21 mouse cellular contexts compared by ENCODE assay signal in genomic region chr12:45093732-45094131, GRCm38 (mm10). TPM values are rescaled to one million over a fixed set of nuclear protein-coding genes. Genes with fewer than 3 reads are reported as not detected.
A peak's percentile ranks its signal among the peaks of the same experiment; 100 is the strongest.
DNase-seq lines count a peak whose midpoint lies in the region; ATAC-seq and TF ChIP-seq lines count a peak whose summit lies in the region.
"Had no signal": no experiment of that assay in that cellular context is flagged by ENCODE, and none has a peak within 500 bp of the region (broad histone marks: within the 10 kb centered on the region; RNA-seq: fewer than 3 reads in every experiment).

No protein-coding gene starts in this region.

- H3K9ac ChIP-seq in forebrain, postnatal 0 days, result no peak overlapping the region
- H3K9ac ChIP-seq: forebrain, embryonic 13.5 days; heart, embryonic 15.5 days; hindbrain, embryonic 14.5 days; intestine, embryonic 15.5 days had no signal

- 61% methylated on average over 2 of the region's 2 CpGs for WGBS in forebrain, postnatal 0 days

- H3K4me1 ChIP-seq in forebrain, postnatal 0 days (ENCODE audit: insufficient read depth), result no peaks in the 10 kb centered on the region
- H3K4me1 ChIP-seq: embryonic facial prominence, embryonic 10.5 days; forebrain, embryonic 13.5 days; heart, embryonic 15.5 days; hindbrain, embryonic 10.5 days; intestine, embryonic 15.5 days had no signal

- no peak overlapping the region for H3K4me2 ChIP-seq in forebrain, postnatal 0 days (ENCODE audit: low read depth)
- H3K4me2 ChIP-seq: forebrain, embryonic 13.5 days; heart, embryonic 11.5 days; heart, embryonic 15.5 days; hindbrain, embryonic 14.5 days; intestine, embryonic 15.5 days had no signal

- ATAC-seq in forebrain, postnatal 0 days, result no peak
- ATAC-seq: forebrain, embryonic 13.5 days; intestine, embryonic 15.5 days had no signal

- TF ChIP-seq CTCF in brain, embryonic 14.5 days (IDR thresholded peaks at IDR 0.05; ENCODE audit: borderline replicate concordance, extremely low read depth, insufficient read depth, insufficient read length), result no peak
- no peak for TF ChIP-seq CTCF in forebrain, postnatal 0 days (IDR thresholded peaks at IDR 0.05; ENCODE audit: low read depth)

- no peaks in the 10 kb centered on the region for H3K27me3 ChIP-seq in forebrain, postnatal 0 days (ENCODE audit: insufficient read depth, low read length)
- H3K27me3 ChIP-seq: CH12.LX; forebrain, embryonic 13.5 days; heart, embryonic 15.5 days; intestine, embryonic 15.5 days had no signal

- no peaks in the 10 kb centered on the region for H3K36me3 ChIP-seq in forebrain, postnatal 0 days (ENCODE audit: insufficient read depth)
- H3K36me3 ChIP-seq: embryonic facial prominence, embryonic 10.5 days; heart, embryonic 15.5 days; hindbrain, embryonic 10.5 days; intestine, embryonic 15.5 days had no signal

- DNase-seq in cerebellum, adult 9-11 months, result peak; percentile 3
- DNase-seq in cerebellum, postnatal 36 days, result no peak
- DNase-seq in layer of hippocampus, adult 9-11 months, result peak; percentile 65
- DNase-seq in layer of hippocampus, postnatal 10 days (ENCODE audit: low spot score in 2 of 2), result no peak
- DNase-seq in Muller cell, postnatal 12 days (ENCODE audit: inconsistent ontology term), result peak; percentile 80
- DNase-seq in brain, embryonic 14.5 days (ENCODE audit: low read depth), result peak; percentile 9
- no peak for DNase-seq in forebrain, postnatal 0 days
- DNase-seq: adrenal gland, adult 2 months; adrenal gland, postnatal 25 days; cerebellum, adult 11 months; cerebellum, postnatal 14 days; gastrocnemius, postnatal 14 days; heart, adult 2 months had no signal

- no peak overlapping the region for H3K27ac ChIP-seq in forebrain, postnatal 0 days (ENCODE audit: low read depth, low read length)
- H3K27ac ChIP-seq: embryonic facial prominence, embryonic 10.5 days; forebrain, embryonic 13.5 days; heart, adult 2 months; heart, embryonic 15.5 days; hindbrain, embryonic 10.5 days; hindbrain, embryonic 14.5 days; intestine, embryonic 15.5 days had no signal

- H3K4me3 ChIP-seq in forebrain, postnatal 0 days (ENCODE audit: low read depth, low read length), result no peak overlapping the region
- H3K4me3 ChIP-seq: embryonic facial prominence, embryonic 10.5 days; forebrain, embryonic 13.5 days; heart, adult 2 months; heart, embryonic 15.5 days; hindbrain, embryonic 10.5 days; intestine, embryonic 15.5 days had no signal

- H3K9me3 ChIP-seq in forebrain, postnatal 0 days (ENCODE audit: low read length), result no peaks in the 10 kb centered on the region
- H3K9me3 ChIP-seq: embryonic facial prominence, embryonic 10.5 days; forebrain, embryonic 13.5 days; heart, embryonic 15.5 days; hindbrain, embryonic 10.5 days; intestine, embryonic 15.5 days had no signal

- no peak for TF ChIP-seq POLR2A in brain, embryonic 14.5 days (IDR thresholded peaks at IDR 0.05; ENCODE audit: borderline replicate concordance, extremely low read depth, insufficient read depth, insufficient read length, poor library complexity, severe bottlenecking)

RNA-seq across cellular contexts. Expression of gene Stxbp6, which starts 19.2 kb away (rescaled TPM):
- total RNA-seq in layer of hippocampus, postnatal 10 days (2021), result 10 to 100 TPM; 32.1 to 38.9 TPM
- polyA plus RNA-seq in brain, embryonic 14.5 days (2012; rRNA removed), result 8.3 and 11.0 TPM in 2 replicates
- total RNA-seq in forebrain, postnatal 0 days (2014; rRNA removed), result 17.2 and 22.6 TPM in 2 replicates
- 7.2 and 19.6 TPM in 2 replicates for polyA plus RNA-seq in forebrain, postnatal 0 days (2015; fragmentation: Nextera tagmentation; extraction: Ambion mirVana)
- total RNA-seq: CH12.LX had no signal

Comparison
In these comparisons a context has a peak if more than half of its experiments do, and no peak if none do; other contexts are left out.
1. DNase-seq: peak in cerebellum, adult 9-11 months (single experiment), layer of hippocampus, adult 9-11 months (single experiment), Muller cell, postnatal 12 days (single experiment) and brain, embryonic 14.5 days (single experiment); none in cerebellum, postnatal 36 days (0 of 2), layer of hippocampus, postnatal 10 days (0 of 2) and forebrain, postnatal 0 days (single experiment).